Mouse (Mus musculus) cerebellum, postnatal 14 days (tissue): ENCODE data around the gene Matn4.
"Not testable (repeated sequence)": the region's sequence is repeated elsewhere in the genome, so short reads cannot be mapped to it uniquely, and the experiment has no call there.

Experiments used
- DNase-seq, 2 experiments: peaks; one replicate each; pipeline ENCODE4 v3.0.0; 2021; ENCODE audit warnings: mixed read lengths in 2 of 2

Gene Matn4

DNA sequence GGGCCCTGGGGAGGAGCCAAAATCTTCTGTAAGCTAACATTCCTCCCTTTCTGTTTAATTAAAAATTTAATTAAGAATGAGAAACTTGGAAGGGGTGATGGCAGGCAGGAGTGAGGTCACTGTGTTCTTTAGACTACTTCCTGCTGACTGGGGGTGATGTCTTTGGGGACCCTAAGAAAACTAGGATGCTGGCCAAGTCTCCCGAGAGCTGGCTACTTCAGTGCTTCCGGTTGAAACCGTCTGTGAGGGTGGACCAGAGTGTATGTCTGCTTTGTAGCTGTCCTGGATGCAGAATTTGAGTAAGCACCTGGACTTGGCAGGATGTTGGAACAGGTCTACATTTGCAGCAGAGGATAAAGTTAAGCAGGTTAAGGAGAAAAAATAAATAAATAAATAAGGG is 38.0 kb downstream of the Matn4 start:
- peak in 1 of 2 experiments; percentile 2 for DNase-seq

DNA sequence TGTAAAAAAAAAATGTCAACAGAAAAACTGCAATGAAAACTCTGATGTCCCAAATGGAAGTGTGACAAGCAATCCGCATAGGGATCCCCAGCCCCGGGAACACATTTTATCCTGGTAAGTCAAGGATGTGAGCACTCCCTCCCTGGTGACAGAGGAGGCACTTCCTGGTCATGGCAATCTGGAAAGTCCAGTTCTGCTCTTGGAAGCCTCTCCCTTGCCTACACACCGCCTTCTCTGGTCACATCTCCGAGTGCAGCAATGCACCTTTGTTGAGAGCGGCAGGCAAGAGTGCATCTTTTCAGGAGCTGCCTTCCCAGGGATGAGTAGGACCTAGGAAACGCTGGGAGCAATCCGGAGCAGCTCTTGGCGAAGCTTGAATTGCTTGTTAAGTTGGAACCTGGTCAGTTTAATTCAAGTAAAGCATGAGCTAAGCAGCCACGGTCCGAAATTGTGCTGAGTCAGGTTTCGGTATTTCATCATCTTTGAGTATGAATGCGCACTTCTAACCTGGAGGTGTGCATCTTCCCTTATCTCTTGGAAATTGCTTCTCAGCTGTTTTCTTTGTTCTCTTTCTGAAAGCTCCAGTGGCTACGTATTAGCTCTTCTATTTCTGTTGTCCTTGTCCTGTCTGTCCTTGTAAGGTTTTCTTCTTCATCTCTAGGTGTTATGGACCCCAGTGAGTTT is 43.8 kb downstream of the Matn4 start:
- DNase-seq = no peak

DNA sequence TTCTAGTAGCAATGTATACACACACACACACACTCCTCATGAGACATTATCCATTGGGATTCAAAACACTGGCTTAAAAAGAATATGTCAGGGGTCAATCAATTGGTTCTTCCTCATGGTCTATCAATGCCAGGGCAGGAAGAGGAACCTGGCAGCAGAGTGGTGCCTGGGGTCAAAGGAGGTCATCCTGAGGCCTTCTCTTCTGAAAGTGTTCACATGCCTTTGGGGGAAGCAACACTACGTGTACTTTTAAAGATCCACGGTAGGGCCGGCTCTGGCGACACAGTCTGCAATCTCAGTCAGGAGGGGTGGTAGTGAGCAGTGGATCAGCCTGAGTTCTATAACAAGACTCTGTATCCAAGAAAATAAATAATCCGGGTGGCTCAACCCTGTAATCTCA is 45.3 kb downstream of the Matn4 start:
- DNase-seq = no peak

DNA sequence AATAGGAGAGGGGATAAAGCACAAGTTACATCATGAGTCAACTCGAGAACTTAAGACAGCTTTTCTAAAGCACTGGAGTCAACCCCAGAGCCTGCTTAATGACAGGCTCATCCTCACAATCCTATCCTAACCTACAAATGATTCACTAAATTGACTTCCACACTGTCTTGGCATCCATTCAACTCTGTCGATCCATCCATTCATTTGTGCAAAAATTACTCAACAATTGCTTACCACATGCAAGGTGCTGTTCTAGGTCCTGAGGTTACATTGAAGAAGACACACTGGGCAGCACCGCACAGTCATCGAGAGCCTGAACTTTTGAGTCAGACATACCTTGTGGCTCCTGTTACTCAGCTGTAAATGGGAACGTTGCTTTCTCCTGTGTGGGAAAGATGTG is 45.9 kb downstream of the Matn4 start:
- no peak for DNase-seq

DNA sequence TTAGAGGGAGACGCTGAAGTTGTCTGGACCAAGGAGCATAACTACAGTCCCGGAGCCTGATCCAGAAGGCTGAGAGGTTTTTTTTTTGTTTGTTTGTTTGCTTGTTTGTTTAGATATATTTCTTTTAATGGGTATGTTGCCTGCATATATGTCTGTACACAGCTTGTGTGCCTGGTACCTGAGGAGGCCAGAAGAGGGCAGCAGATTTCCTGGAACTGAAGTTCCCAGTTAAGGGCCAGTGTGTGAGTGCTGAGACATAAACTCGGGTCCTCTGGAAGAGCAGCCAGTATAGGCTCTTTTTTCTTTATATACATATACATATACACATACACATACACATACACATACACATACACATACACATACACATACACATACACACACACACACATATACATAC is 46.6 kb downstream of the Matn4 start:
- DNase-seq = peak in 1 of 2 experiments; percentile 24

DNA sequence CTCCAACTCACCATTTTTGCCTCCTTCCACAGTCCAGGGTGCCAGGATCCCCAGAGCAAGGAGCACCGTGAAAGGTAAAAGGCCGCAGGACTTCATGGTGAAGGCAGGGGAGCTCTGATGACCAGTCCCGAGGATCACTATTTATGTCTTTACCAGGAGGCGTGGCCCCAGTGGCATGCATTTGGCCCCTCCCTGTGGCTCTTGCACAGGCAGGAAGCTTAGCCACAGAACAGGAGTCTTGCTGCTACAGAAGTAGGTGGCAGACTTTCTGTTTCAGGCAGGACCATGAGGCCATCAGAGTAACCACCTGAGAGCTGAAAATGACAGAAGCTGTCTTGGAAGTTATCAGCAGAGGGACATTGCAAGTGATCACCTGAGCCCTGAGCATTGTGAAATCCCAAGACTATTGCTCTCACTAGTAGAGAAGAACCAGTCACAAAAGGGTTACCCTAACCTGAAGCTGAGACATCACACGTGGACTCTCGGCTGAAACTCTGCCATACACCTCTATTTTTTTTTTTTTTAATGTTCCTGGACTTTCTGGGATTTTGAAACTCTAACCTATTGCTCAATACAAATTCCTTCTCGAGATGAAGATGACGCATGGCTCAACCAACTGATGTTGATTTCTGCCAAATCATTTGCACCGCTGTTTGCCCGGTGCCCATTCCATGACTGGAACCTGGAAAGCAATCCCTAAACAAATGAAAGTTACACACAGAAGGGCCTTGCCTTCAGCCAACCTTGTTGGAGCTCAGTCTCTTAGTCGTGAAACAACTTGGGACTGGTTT is 48.6 kb downstream of the Matn4 start:
- no peak for DNase-seq

DNA sequence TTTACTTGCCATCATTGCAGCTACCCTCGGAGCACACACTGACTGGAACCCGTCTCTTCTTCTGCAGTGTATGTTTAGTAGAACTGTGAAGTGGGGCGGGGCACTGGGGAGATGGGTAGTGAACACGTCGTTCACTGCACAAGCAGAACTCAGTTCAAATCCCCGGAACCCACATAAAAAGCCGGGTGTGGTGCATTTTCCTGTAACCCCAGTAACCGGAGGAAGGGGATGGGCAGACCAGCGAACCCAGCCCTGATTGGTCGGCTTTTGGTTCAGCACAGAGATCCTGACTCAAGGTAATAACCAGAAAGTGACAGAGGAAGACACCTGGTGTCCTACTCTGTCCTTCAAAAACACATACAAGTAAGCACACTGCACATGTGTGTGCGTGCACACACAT is 51.6 kb downstream of the Matn4 start:
- no peak for DNase-seq

DNA sequence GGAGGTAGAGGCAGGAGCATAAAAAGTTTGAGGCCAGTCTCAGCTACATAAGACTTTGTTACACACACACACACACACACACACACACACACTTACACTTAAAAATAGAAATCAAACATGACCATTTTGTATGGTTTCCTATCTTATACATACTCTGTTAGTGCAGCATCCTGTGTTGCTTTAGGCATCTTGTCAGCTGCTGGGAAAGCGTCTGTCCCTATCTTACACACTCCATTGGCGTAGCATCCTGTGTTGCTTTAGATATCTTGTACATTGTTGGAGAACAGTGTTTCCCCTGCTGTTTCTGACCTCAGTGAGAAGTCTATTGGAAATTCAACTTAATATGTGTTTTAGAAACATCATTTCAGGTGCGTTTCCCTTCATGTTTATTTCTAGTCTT is 52.3 kb downstream of the Matn4 start:
- no peak for DNase-seq

DNA sequence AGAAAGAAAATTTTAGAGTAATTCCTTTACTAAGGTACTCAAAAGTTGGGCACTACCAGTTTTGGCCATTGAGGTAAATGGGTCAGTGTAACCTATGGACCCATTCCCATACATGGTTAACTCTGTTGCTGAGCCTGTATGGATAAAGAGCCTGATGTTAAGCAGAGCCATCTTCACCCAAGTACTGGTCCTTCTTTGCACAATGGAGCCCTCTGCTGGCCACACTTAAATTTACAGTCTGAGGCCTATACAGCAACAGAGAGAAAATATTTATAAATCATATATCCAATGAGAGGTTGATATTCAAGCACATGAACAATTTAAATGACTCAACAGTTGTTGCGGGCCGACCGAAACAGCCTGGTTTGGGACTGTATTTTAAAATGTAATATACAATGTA is 56.0 kb downstream of the Matn4 start:
- DNase-seq = peak; percentile 33 to 63

DNA sequence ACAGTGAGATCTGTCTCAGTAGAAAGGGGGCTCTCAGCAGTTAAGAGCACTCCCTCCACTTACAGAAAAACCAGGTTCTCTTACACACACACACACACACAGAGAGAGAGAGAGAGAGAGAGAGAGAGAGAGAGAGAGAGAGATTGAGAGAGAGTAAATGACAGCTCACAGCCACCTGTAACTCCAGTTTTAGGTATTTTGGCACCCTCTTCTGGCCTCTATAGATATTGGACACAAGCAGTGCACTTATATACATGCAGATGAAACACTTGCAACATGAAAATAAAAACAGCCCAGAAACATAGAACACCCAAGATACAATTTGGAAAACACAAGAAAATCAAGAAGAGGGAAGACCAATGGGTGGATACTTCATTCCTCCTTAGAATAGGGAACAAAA is 57.3 kb downstream of the Matn4 start:
- not testable (repeated sequence) for DNase-seq

DNA sequence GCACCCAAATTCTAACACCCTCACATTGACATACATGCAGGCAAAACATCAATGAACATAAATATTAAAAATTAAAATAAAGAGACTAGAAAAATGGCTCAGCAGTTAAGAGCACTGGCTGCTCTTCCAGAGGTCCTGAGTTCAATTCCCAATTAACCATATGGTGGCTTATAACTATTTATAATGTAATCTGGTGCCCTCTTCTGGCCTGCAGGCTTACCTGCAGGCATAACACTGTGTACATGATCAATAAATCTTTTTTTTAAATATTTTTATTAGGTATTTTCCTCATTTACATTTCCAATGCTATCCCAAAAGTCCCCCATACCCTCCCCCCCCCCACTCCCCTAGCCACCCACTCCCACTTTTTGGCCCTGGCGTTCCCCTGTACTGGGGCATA is 61.2 kb downstream of the Matn4 start:
- not testable (repeated sequence) for DNase-seq
